Mouse (Mus musculus): ENCODE results near the gene Sap30l.

Gene Sap30l

DNA sequence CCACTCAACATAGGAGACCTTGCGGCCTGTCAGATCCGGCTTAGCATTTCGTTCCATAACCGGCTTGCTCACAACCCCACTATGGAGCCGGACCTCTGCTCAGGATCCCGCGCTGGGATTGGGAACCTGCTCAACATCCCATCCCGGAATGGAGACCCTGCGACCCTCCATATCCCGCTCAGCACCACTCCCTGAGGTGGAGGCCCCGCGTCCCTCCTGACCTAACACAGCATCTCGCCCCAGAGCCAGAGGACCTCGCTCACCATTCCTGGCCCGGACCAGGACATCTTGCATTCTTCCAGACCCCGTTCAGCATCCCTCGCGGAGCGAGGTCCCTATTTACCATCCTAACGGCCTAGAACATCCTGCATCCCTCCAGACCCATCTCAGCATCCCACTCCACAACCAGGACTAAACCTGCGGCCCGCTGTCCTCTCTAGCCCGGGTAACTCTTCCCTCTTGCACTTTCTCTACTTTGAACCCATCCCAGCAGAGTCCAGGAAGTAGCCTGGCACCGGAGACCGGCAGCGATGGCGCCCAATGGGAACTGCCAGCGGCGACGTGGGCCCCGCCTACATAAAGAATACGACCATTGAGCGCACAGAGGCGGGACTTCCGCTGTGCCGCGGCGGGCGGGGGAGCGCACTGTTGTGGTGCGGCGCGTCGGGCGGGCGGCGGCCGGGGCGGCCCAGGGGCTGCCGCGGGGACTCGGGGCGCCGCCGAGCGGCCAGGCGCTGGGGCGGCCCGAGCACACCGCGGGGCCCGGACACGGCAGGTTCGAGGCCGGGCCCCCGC lies at the start of gene Sap30l:
TSS of gene Sap30l (plus strand) at position 667 of the 795 bp plus-strand sequence.
- CTCF ChIA-PET, result interaction anchor here in 1 of 4 experiments (2.1 kb wide), 1 partner anchor 14 kb away, joined by 11 read pairs; no protein-coding TSS in a partner anchor
- POLR2A ChIA-PET, result interaction anchor here in 2 of 4 experiments (0.6 to 2.7 kb wide), 8 partner anchors 10 to 157 kb away, joined by 3 to 15 read pairs (median 6); no protein-coding TSS in a partner anchor

DNA sequence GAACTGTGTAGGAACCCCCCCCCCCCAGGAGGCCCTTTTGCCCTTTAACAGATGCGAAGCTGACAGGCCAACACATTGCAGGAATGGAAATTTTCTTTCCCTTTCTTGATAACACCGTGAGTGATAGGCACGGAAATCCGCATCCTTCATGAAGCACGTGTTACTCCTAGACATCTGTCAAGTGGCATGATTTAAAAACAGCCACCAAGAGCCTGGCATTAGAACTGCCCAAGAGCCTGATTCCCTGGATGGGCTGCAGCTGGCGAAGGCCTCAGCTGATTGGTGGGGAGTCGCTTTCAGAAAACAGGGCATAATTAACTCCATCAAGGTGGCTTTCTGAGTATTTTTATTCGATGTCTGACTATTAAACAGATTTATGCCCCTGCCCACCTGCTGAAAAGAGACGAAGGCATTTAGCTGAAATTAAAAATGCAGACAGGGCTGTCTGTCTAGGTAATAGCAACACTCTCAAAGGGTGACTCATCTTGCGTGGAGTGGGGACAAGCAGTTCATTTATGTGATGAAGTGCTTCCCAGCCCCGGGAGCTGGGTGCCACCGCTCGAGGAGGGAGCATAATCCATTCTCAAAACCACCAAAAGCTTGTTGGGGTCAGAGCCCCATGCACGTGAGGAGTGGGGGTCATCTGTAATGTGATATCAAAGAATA lies 47.8 kb upstream of the Sap30l start:
- ChIA-PET CTCF (interaction anchor here in 1 of 4 experiments (0.6 kb wide), 2 partner anchors 17 to 18 kb away, joined by 4 read pairs; no protein-coding TSS in a partner anchor), POLR2A (interaction anchor here in 1 of 4 experiments (0.7 kb wide), 1 partner anchor 44 kb away, joined by 3 read pairs; no protein-coding TSS in a partner anchor)

DNA sequence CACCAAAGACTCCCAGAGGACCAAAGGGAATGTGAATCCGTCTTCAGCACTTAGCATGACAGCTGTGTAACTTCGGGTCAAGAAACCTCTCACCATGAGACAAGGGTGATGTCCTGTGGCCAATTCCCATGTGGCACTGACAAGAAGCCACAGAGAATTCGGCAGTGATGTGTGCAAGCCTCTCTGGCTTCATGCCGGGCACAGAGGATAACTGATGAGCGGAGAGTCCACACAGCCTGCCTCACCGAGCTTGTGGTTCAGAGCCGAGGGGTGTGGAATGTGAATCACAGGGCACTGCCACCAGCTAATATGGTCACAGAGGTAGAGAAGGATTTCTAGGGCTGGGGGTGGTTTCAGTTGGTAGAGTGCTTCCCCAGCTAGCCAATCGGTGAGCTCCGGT lies 42.8 kb upstream of the Sap30l start:
- ChIA-PET CTCF (interaction anchor here (0.6 to 2.0 kb wide), 15 partner anchors 8 to 1953 kb away, joined by 3 to 9 read pairs (median 5); partner anchors contain the start of gene Galnt10 (in 1 of the 4)), POLR2A (interaction anchor here in 2 of 4 experiments (0.7 to 1.1 kb wide), 3 partner anchors 10 to 14 kb away, joined by 3 to 4 read pairs (median 4); no protein-coding TSS in a partner anchor)

GRCm38 (mm10) chr11:57760509-57761058 lies 40.9 kb upstream of the Sap30l start:
- ChIA-PET POLR2A (interaction anchor here in 2 of 4 experiments (0.8 to 1.4 kb wide), 4 partner anchors 9 to 787 kb away, joined by 3 to 4 read pairs (median 3); no protein-coding TSS in a partner anchor), CTCF (interaction anchor here in 3 of 4 experiments (0.5 to 1.4 kb wide), 5 partner anchors 13 to 998 kb away, joined by 3 to 4 read pairs (median 4); no protein-coding TSS in a partner anchor)

GRCm38 (mm10) chr11:57761347-57761746 lies 40.1 kb upstream of the Sap30l start:
- ChIA-PET CTCF (interaction anchor here in 3 of 4 experiments (0.9 to 1.4 kb wide), 4 partner anchors 14 to 17 kb away, joined by 3 to 4 read pairs (median 4); no protein-coding TSS in a partner anchor), POLR2A (interaction anchor here in 1 of 4 experiments (1.2 to 1.4 kb wide), 3 partner anchors 9 to 41 kb away, joined by 3 to 4 read pairs (median 3); no protein-coding TSS in a partner anchor)

GRCm38 (mm10) chr11:57764124-57764523 lies 37.3 kb upstream of the Sap30l start:
- CTCF ChIA-PET, result interaction anchor here (0.5 to 1.4 kb wide), 13 partner anchors 13 to 1855 kb away, joined by 3 to 7 read pairs (median 3); no protein-coding TSS in a partner anchor
- POLR2A ChIA-PET, result interaction anchor here in 1 of 4 experiments (0.6 kb wide), 1 partner anchor 652 kb away, joined by 4 read pairs; no protein-coding TSS in a partner anchor

DNA sequence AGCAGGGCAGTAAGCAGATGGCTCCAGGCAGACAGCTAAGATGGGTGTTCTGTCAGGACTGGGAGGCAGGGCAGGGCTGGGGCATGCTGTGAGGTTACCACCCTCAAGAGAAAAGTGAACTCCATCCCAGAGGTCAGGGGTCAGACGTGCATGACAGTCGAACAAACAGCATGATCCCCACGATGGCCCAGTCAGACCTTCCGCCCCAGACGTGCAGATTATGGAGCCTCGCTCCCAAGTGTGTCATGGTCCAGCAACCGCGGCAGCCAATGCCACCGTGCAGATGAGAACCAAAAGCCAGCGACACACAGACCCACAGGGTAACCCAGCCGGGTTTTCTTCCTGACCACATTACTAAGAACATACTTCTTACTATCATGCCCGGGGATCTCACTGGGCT lies 34.8 kb upstream of the Sap30l start:
- CTCF ChIA-PET, result no interaction called here
- POLR2A ChIA-PET, result no interaction called here

DNA sequence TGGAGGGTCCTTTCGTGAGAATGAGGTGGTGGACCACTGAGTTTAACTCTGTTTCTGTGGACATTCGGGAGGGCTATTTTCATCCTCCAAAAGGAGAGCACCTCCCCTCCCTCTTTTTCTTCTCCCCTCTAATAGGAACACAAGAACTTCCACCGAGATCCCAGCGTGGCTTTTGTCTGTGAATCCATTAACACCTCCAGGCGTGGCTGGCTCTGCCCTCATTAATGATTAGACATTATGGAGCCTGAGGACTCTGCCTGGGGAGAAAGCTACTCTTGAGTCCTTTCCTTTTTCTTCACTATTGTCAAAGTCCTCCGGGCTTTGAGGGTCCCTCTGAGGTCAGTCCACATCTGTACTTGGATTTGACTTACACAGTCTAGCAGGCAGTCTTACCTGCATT lies 34.3 kb upstream of the Sap30l start:
- POLR2A ChIA-PET, result no interaction called here

GRCm38 (mm10) chr11:57770776-57771175 lies 30.7 kb upstream of the Sap30l start:
- CTCF ChIA-PET, result interaction anchor here in 1 of 4 experiments (1.1 to 1.7 kb wide), 2 partner anchors 23 to 222 kb away, joined by 3 to 4 read pairs; no protein-coding TSS in a partner anchor
- POLR2A ChIA-PET, result interaction anchor here in 1 of 4 experiments (0.6 kb wide), 1 partner anchor 285 kb away, joined by 3 read pairs; no protein-coding TSS in a partner anchor

More for the DNA sequence above, 34.3 kb upstream of the Sap30l start:
- CTCF ChIA-PET, result interaction anchor here in 1 of 4 experiments (1.1 kb wide), 1 partner anchor 19 kb away, joined by 3 read pairs; no protein-coding TSS in a partner anchor

- ChIA-PET POLR2A (interaction anchor here in 1 of 4 experiments (1.6 kb wide), 1 partner anchor 19 kb away, joined by 3 read pairs; no protein-coding TSS in a partner anchor), CTCF (interaction anchor here in 2 of 4 experiments (0.5 to 1.7 kb wide), 3 partner anchors 18 to 223 kb away, joined by 3 to 4 read pairs (median 4); no protein-coding TSS in a partner anchor)
These were observed 29.8 kb upstream of the Sap30l start for GRCm38 (mm10) chr11:57771676-57772075.

GRCm38 (mm10) chr11:57773479-57773878 lies 28.0 kb upstream of the Sap30l start:
- ChIA-PET POLR2A (interaction anchor here in 1 of 4 experiments (1.6 kb wide), 1 partner anchor 12 kb away, joined by 4 read pairs; no protein-coding TSS in a partner anchor), CTCF (interaction anchor here in 3 of 4 experiments (0.6 to 1.0 kb wide), 4 partner anchors 26 to 306 kb away, joined by 3 to 8 read pairs (median 3); no protein-coding TSS in a partner anchor)

DNA sequence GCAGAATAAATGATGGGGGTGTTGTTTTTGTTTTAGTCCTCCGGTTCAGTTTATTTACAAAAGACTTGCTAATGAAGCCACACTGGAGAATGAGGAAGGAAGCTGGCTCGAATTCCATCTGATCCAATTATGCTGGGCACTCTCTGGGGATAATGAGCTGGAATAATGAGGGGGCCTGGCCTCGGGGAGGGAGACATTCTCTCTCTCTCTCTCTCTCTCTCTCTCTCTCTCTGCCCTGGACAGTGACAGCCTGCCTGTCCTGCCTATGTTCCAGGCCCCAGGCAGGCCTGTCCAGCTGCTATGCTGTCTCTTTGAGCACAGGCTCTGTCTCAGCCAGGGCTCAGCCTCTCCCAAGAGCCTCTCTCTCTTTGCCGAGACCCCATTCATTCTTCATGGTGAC lies 27.5 kb upstream of the Sap30l start:
- ChIA-PET CTCF (interaction anchor here in 3 of 4 experiments (0.6 to 1.4 kb wide), 7 partner anchors 26 to 306 kb away, joined by 3 to 8 read pairs (median 4); no protein-coding TSS in a partner anchor), POLR2A (interaction anchor here in 2 of 4 experiments (0.7 to 1.6 kb wide), 3 partner anchors 11 to 632 kb away, joined by 3 to 4 read pairs (median 4); no protein-coding TSS in a partner anchor)

DNA sequence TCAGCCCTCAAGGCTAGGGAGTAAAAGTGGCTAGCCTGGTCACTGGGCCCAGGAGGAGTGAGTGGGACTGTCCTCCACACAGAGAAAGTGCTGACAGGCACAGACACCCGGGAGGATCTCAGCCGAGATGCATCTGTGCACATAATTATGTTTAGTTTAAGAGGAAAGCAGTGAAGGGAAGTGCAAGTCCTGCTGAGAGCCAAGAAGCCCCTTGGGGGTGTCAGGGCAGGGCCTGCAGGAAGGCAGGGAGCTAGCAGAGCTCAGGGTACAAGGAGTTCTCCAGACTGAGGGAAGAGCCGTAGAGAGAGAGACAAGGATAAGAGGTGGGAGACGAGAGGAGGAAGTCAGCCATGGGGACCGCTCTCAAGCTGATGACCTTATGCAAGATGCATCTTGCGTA lies 25.6 kb upstream of the Sap30l start:
- POLR2A ChIA-PET, result no interaction called here
- CTCF ChIA-PET, result interaction anchor here in 2 of 4 experiments (0.9 to 1.2 kb wide), 3 partner anchors 15 to 227 kb away, joined by 4 read pairs; no protein-coding TSS in a partner anchor

GRCm38 (mm10) chr11:57776546-57776945 lies 24.9 kb upstream of the Sap30l start:
- CTCF ChIA-PET, result interaction anchor here in 2 of 4 experiments (0.7 to 1.2 kb wide), 2 partner anchors 8 to 228 kb away, joined by 4 to 7 read pairs; no protein-coding TSS in a partner anchor
- POLR2A ChIA-PET, result no interaction called here

GRCm38 (mm10) chr11:57778349-57778748 lies 23.1 kb upstream of the Sap30l start:
- CTCF ChIA-PET, result interaction anchor here (0.5 to 3.6 kb wide), 47 partner anchors 9 to 1136 kb away, joined by 3 to 34 read pairs (median 4); partner anchors contain the start of genes Fam114a2 (in 1 of the 4) and Mfap3 (in 1 of the 4)
- POLR2A ChIA-PET, result interaction anchor here in 2 of 4 experiments (0.6 to 1.2 kb wide), 11 partner anchors 9 to 305 kb away, joined by 3 to 4 read pairs (median 3); no protein-coding TSS in a partner anchor

DNA sequence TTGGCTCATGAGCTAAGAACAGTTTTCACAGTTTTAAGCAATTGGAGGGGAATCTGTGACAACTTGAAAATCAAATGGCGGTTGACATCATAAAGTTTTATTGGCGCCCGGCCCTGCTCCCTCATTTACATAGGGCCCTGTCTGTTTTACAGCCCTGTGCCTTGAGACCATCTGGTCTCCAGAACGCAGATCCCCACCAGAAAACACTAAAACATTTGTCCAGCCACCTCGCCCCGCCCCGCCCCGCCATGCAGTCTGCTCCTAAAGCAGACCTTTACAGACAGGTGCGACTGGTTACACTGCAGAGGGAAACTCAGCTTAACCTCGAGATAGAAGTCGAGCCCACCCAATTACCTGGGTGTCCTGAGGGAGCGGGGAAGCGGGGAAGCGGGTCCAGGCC lies 21.6 kb upstream of the Sap30l start:
- CTCF ChIA-PET, result interaction anchor here in 2 of 4 experiments (0.9 to 3.6 kb wide), 2 partner anchors 231 to 469 kb away, joined by 3 to 34 read pairs; no protein-coding TSS in a partner anchor
- POLR2A ChIA-PET, result interaction anchor here in 2 of 4 experiments (0.5 to 1.3 kb wide), 3 partner anchors 94 to 471 kb away, joined by 3 to 5 read pairs (median 4); no protein-coding TSS in a partner anchor
